Mouse (Mus musculus): ENCODE results near the gene Ak5.
"Not testable (repeated sequence)": the region's sequence is repeated elsewhere in the genome, so short reads cannot be mapped to it uniquely, and the experiment has no call there.

Gene Ak5

GRCm38 (mm10) chr3:152625061-152625820 lies 42.9 kb downstream of the Ak5 start:
- no peak for DNase-seq (ENCODE audit: low read depth, low spot score)

GRCm38 (mm10) chr3:152620534-152620933 lies 47.6 kb downstream of the Ak5 start:
- DNase-seq (ENCODE audit: low read depth, low spot score), result no peak

- no peak for DNase-seq (ENCODE audit: low read depth, low spot score)
These were observed 48.1 kb downstream of the Ak5 start for GRCm38 (mm10) chr3:152620058-152620457.

GRCm38 (mm10) chr3:152609076-152609475 lies 59.1 kb downstream of the Ak5 start:
- no peak for DNase-seq (ENCODE audit: low read depth, low spot score)

- no peak for DNase-seq (ENCODE audit: low read depth, low spot score)
These were observed 62.3 kb downstream of the Ak5 start for GRCm38 (mm10) chr3:152605849-152606248.

- no peak for DNase-seq (ENCODE audit: low read depth, low spot score)
These were observed 68.5 kb downstream of the Ak5 start for GRCm38 (mm10) chr3:152599679-152600078.

GRCm38 (mm10) chr3:152596406-152597050 lies 71.6 kb downstream of the Ak5 start:
- DNase-seq (ENCODE audit: low read depth, low spot score), result no peak

GRCm38 (mm10) chr3:152592767-152593425 lies 75.3 kb downstream of the Ak5 start:
- DNase-seq (ENCODE audit: low read depth, low spot score), result no peak

GRCm38 (mm10) chr3:152590491-152590890 lies 77.7 kb downstream of the Ak5 start:
- no peak for DNase-seq (ENCODE audit: low read depth, low spot score)

- not testable (repeated sequence) for DNase-seq (ENCODE audit: low read depth, low spot score)
These were observed 79.1 kb downstream of the Ak5 start for GRCm38 (mm10) chr3:152589101-152589500.

- DNase-seq (ENCODE audit: low read depth, low spot score), result no peak
These were observed 81.2 kb downstream of the Ak5 start for GRCm38 (mm10) chr3:152587007-152587406.

GRCm38 (mm10) chr3:152586191-152586590 lies 82.0 kb downstream of the Ak5 start:
- DNase-seq (ENCODE audit: low read depth, low spot score), result no peak

- DNase-seq (ENCODE audit: low read depth, low spot score), result no peak
These were observed 82.6 kb downstream of the Ak5 start for GRCm38 (mm10) chr3:152585581-152585980.

- DNase-seq (ENCODE audit: low read depth, low spot score), result no peak
These were observed 85.1 kb downstream of the Ak5 start for GRCm38 (mm10) chr3:152583033-152583432.

- not testable (repeated sequence) for DNase-seq (ENCODE audit: low read depth, low spot score)
These were observed 86.3 kb downstream of the Ak5 start for GRCm38 (mm10) chr3:152581853-152582252.

- no peak for DNase-seq (ENCODE audit: low read depth, low spot score)
These were observed 88.1 kb downstream of the Ak5 start for GRCm38 (mm10) chr3:152579984-152580591.

GRCm38 (mm10) chr3:152578282-152579228 lies 89.6 kb downstream of the Ak5 start:
- no peak for DNase-seq (ENCODE audit: low read depth, low spot score)

GRCm38 (mm10) chr3:152577763-152578162 lies 90.4 kb downstream of the Ak5 start:
- DNase-seq (ENCODE audit: low read depth, low spot score), result no peak

GRCm38 (mm10) chr3:152577273-152577672 lies 90.9 kb downstream of the Ak5 start:
- no peak for DNase-seq (ENCODE audit: low read depth, low spot score)

- DNase-seq (ENCODE audit: low read depth, low spot score), result no peak
These were observed 98.9 kb downstream of the Ak5 start for GRCm38 (mm10) chr3:152569242-152569605.
